Mouse (Mus musculus) hindlimb bud, embryonic 11.5 days (tissue): ENCODE measurements around the gene Gata5.

Experiments
- DNase-seq: peaks from one replicate; pipeline ENCODE4 v3.0.0-alpha.2; 2012; ENCODE audit warnings: low read depth, low spot score; ENCODE audit errors: extremely low spot score

Gata5 gene

DNA sequence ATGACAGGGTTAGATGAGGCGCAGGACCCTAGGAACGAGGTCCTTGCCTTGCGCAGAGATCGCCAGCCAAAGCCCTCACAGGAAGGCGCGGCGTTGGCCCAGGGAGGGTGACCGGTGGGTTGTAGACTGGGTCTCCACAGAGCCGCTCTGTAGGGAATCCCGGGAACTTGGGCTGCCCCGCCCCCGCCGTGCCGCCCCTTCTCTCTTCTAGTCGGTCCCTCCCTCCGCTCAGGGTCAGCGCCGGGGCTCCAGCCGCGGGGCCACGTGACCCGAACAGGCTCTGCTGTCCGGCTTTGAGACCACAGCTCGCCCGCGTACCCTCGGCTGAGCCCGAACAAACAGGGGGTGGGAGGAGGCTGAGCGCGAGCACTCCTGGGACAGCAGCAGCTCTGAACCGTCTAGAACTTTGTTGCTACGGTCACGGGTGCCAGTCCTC lies at the start of gene Gata5:
Gene Gata5, minus strand, starts transcription at position 149 of the 436 bp plus-strand sequence.
- DNase-seq: no peak

- DNase-seq: no peak
Measured at GRCm38 (mm10) chr2:180376730-180377129, 42.2 kb upstream of the Gata5 start.

DNA sequence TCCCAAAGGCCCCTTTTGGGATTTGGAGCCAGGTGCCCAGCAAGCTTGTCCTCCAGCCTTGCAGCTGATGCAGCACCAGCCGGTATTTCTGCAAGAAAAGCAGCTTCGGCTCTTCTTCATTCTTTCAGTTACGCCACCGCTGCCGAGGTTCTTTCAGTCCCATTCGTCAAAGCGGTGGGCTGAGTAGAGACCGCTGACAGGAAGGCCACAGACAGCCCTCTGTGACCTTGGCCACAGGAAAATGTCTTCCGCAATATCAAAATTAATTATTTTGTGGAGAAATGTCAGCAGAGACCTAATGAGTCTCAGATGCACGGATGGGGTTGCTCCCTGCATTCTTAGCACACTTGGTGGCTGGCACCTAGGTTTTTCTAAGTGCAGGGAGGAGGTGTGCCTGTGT lies 38.8 kb upstream of the Gata5 start:
- no peak for DNase-seq

DNA sequence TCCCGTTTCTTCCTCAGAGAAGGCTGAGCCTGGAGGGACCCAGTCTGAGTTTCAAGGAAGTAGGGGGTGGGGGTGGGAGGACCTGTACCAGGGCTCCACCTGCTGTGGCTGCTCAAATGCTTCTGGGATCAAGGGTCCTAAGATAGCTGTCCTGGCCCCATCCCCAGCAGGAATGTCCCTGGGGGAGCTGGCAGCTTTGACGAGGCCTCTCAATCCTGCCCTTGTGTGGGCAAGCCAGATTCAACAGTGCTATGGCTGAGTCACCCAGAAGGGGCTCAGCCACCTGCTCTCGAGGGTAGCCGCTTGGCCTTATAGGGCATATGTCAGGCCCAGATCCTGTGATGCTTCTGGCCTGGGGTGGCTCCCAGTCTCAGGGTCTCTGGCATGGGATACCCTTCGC lies 33.9 kb upstream of the Gata5 start:
- no peak for DNase-seq

DNA sequence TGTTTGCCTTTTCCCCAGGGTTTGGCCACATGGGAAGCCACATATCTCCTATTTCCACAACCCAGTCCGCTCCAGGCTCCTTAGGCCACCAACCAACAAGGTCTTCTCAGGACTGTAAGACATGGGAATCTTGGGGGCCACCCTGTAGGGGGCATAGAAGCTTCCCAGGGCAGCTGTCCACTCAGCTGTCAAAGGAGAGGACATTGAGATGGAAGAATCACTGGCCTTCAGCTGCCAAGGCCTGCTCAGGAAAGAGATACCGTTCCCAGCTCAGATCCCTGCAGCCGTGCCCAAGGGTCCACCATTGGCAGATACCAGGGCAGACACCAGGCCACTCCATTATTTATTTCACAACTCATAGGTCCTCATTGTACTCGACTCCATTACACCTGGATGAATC lies 32.9 kb upstream of the Gata5 start:
- no peak for DNase-seq

- DNase-seq: no peak
Measured at GRCm38 (mm10) chr2:180363434-180363720, 28.9 kb upstream of the Gata5 start.

DNA sequence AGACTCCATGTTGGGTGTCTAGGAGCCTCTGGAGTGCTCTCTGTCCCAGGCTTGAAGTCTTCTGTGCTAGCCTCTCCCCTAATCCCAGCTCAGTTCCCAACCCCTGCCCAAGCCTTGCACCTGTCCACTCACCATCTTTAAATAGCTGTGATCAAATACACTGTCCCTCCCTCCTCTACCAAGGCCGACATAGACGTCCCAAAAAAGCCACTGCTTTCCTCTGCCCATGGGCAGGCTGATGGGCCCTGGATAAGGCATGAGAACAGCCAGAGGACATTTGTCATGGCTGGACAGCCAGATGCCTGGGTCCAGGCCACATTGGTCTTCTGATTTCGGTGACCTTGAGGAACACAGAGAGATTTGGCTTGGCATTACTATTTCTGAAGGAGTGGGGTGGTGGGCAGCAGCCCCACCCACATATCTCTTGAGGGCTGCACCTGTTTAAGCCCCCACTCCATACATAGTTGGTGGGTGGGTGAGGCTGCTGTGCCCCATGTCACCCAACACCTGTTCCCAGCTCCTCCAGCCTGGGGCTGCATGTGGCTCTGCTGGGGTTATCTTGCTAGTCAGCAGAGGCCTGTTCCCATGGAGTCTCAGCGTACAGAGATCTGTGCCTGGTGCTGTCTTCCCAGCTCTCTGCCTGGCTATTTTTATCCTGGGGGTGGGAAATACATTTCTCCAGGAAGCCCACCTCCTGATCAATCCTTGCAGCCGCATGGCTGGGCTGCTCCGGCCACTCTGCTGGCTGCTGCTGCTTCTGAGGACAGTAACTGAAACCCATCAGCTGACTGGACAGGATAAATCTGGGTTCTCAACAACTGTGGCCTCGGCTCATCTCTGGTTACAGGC lies 28.3 kb upstream of the Gata5 start:
- no peak for DNase-seq

- no peak for DNase-seq
Measured at GRCm38 (mm10) chr2:180359062-180359461, 24.6 kb upstream of the Gata5 start.

- DNase-seq: no peak
Measured at GRCm38 (mm10) chr2:180353338-180353737, 18.8 kb upstream of the Gata5 start.

DNA sequence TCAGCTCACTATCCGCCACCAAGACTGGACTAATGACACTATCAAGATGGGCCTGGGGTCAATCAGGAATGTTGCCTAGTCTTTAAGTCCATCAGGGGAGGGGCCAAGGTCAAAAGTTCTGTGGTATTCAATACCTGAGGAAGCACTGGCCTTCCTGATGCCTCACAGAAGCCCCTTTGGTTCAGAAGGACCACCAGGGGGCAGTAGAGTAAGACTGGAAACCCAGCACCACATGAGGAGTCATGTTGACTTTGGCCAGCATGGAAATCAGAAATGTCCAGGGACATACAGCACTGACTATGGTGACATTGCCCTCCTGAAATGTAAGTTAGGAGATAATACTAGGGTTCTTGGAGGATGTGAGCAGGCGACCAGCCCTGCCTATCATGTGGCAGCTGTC lies 16.2 kb upstream of the Gata5 start:
- no peak for DNase-seq

DNA sequence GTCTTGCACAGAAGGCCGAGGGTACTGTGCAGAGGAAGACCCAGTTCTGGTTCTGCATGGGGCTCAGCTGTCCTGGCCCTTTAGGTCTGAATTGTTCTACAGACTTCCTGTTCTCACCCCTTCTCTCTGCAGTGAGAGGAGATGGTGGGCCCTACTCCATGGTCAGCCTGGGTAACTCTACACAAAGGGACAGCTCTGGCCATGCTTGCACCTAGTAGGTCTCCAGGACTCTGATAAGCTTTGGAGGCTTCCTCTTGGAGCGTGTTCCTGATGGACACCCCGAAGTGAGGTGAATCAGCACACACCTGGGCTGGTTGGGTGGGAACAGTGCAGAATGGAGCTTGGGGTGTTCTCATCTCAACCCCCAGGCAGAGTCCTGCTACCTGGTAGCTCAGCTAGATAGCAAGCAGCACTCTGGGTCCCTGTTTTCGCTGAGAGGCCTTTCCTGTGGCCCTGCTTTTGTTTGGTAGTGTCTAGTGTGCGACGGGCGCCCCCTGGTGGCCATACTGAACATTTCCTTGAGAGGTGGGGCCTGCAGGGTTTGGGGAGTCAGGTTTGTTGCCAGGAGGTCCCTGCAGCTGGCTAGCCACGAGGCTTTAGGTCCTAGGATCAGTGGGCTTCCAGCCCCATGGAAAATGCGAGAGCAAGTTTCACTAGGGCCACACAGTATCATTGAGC lies 12.5 kb upstream of the Gata5 start:
- peak; percentile 58 for DNase-seq

DNA sequence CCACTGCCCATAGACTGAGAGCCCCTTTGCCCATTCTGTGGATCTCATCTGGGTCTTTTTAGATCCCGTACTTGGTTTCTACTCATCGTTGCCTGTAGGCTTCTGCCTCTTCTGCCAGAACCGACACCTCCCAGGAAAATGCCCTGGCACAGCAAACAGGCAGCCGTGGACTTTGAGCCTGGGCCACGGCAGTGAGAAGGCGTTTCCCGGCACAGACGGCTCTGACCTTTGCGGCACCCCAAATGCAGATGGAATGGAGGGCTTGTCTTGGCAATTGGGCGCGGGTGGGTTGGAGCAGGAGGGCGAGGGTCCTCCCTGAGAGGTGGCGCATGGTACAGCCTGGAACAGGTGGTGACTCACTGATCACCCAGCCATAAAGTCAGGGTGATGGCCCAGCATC lies 8.6 kb upstream of the Gata5 start:
- no peak for DNase-seq

DNA sequence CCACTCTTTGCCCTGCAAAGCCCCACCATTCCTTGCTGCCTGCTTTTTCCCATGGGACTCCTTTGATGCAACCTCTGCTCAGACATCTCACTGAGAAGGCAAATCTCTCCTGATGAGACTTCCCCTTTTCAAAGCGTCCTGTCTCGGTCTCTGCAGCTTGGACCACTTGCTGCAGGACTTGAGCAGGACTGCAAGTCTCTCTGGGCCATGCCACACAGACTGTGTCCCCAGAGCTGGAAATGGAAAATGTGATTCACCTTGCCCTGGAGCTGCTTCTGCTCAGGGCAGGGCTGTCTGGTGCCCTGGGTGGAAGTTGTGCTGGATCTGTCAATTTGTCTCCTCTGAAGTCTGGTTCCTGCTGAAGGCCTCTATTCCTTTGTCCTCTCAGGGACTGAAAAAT lies 7.7 kb upstream of the Gata5 start:
- DNase-seq: no peak

DNA sequence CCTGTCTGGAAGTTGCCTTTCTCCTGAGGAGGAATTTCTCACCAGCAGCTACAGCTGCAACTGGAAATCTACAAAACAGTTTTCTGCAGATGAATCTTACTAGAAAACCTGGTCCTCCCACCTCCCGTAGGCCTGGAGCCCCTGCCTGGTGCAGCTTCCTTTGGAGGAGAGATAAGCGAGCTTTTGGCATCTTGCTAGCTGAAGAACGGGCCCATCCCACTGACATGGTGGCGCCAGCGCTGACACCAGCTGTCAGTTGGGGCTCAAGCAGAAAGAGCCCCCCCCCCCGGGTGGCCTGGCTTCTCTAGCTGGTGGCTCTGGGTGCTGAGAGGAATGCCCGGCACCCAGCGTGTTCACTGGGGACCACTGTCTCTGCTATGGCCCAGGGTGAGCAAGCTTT lies 6.7 kb upstream of the Gata5 start:
- no peak for DNase-seq

GRCm38 (mm10) chr2:180339886-180340285 lies 5.4 kb upstream of the Gata5 start:
- DNase-seq: no peak

DNA sequence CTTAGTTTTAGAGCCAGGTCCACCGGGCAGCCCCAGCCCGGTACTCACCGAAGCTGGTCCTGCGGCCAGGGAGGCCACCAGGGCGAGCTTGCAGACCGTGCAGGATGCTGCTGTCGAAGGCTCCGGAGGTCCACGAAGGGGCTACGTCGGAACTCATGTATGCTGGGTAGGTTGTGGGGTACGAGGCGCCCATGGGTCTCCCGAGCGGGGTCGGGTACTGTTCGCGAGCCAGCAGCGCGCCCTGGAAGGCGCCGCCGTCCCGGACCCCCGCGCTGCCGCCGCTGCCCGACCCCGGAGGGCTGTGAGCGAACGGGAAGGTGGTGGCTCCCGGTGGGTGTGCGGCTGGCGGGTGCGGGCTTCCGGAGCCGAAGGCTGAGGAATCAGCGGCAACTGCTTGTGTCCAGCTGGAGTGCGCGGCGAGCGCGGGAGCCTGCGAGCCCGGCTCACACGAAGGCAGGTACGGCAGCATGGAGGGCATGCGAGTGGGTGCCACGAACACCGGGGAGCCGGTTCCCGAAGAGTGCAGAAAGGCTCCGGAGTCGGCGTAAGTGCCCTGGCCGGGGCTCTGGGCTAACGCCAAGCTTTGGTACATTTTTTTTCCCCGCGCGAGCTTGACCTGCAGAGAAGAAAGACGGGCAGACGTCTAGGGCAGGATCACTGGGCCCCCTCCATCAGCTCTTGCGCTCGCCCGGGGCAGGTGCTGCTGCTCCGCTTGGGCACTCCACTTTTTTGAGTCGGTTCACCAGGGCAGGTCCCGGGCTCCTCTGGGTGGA lies 535 bp downstream of the Gata5 start:
- no peak for DNase-seq

DNA sequence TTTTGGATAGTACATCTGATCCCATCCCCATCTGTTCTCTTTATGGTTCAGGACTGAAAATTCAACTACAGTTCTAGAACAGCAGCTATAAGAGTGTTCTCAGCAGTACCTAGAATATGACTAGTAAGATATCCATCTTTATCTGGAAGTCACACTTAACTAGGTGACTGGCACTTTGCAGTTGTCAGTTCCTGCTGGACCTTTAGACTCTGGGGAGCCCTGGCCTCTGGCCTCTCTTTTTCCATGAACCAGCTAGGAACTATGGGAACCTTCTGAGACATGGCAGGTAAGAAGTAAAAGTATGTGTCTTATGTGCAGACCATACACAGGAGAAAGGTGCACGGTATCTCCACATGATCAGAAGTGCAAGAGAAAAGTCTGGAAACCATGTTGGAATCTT lies 5.0 kb downstream of the Gata5 start:
- DNase-seq: no peak

DNA sequence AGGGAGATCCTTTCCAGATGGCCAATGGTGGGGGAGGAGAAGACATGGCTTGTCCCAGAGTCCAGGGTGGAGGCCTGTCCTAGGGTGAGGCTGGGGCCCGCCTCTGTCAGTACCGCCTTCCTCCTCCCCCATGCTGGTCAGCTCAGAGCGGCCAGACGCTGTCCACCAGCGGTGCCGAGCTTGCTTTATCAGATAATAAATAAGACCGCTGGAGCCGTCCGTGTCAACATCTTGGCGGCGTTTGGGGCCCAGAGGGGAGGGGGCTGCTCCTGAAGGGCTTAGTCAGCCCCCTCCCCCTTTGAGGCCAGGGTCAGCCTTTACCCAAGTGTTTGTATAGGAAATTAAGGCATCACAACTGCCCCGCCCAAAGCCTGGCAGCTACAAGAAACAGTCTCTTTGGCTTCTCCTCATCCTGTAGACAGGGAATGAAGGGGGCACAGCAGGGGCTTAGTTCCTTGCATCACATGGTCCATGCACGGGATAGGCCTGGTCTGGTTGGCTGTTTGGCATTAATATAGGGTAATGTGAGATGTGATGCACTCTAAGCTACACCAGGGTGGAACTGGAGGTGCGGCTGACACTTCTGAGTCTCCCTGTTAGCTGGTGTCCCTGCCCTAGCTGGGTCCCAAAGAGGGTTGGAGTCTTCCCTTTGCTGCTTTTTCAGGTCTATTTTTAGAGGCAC lies 11.7 kb downstream of the Gata5 start:
- DNase-seq: no peak

DNA sequence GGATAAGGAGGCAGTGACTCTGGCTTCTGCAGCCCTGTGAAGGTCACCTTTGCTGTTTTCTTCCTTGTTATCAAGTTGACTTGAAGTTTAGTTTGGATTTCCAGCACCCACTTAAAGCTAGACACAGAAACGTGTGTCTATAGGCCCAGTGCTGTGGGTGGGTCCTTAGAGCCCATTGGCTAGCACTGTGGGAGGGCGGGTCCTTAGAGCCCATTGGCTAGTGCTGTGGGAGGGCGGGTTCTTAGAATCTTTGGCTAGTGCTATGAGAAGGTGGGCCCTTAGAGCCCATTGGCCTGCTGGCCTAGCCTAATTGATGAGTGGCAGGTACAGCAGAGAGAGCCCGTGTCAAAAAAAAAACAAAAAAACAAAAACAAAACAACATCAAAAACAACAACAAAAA lies 14.3 kb downstream of the Gata5 start:
- no peak for DNase-seq

DNA sequence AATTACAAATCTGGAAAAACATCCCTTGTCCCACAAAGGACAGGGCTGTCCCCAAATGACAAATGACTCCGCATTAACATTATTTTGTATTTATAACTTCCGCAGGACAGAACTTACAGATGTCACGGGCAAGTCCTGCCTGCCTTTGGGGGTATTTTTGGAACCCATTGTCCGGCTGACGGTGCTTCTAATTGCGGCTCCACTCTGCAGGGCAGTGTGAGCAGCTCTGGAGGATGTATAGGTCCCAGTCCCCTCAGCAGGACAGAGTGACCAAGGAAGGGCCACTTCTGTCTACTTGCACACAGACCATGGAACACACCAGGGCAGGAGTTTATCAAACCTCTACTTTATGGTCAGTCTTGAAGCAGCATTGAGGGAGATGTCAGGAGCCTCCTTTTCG lies 16.9 kb downstream of the Gata5 start:
- DNase-seq: no peak

GRCm38 (mm10) chr2:180314292-180314691 lies 20.2 kb downstream of the Gata5 start:
- DNase-seq: no peak
